Mouse (Mus musculus) urinary bladder, postnatal 25 days (tissue): ENCODE data around the gene Tprn.

Experiments used
- DNase-seq: peaks from one replicate; pipeline ENCODE4 v3.0.0; 2022; ENCODE audit warnings: low spot score

Tprn gene

DNA sequence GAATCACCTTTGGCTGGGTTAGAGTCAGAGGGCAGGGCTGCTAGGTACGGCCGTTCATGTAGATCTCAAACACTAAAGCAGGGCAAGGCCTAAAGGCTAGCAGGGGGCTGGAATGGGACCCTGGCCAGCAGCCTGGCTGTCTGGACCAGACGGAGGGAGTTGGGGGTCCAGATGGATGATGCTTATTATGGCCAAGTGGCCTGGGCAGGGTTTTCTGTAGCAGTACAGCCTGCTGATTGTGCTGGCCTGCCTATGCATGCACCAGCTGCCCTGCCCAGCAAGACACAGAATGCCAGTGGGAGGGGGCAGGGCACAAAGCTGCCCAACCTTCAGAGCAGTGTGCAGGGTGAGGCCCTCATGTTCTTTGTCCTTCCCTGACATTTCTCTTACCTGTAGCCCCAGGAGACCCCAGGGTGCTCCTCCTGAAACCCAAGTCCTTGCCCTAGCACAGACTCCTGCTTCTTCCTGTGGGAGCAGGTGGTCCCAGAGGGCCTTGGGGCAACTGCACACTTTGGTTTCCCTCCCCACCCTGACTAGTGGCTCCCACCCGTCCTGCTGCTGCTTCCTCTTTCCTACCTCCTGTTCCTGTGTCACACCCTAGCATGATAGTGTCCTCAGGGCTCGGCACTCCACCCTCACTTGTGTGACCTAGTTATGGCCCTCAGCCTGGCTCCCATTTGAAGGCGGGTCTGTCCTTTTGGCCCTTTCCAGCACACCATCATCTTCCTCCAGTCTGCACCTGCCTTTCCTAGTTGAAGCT lies 3.7 kb downstream of the Tprn start:
- peak; percentile 46 for DNase-seq

DNA sequence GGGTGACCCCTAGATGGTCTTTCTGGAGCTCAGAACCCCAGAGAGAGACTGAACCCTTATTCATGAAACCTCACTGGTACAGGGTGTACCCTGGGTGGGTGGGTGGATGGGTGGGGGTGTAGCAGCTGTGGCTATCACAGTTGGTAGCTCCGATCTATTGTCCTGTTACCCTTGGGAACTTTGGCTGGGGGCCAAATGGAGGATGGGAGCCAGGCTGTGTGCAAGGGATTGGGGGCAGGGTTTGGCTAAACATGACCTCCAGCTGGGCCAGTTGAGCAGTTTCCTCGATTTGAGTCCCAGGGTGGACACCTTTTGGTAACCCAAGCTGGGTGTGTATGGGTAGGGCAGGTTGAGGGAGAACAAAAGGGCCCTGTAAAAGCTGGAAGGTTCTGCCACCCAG lies 4.3 kb downstream of the Tprn start:
- DNase-seq: peak; percentile 28

DNA sequence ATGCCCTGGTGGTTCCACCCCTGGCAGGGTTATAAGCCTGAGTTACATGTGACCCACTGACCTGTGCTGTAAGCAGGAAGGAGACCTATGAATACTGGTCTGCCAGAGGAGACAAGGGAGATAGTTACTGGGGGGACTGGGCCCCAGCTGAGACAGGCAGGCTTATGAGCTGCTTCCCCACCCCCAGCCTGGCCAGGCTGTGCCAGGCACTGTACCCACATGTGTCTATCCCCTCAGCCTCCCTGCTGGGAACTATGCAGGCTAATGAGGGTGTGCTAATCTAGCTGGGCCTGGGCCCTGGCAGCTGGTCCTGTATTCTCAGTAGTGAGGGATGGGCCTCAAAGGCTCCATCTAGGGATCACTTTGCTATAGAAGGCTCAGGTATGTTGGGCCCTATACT lies 4.8 kb downstream of the Tprn start:
- no peak for DNase-seq

GRCm38 (mm10) chr2:25267746-25268309 lies 5.4 kb downstream of the Tprn start:
- DNase-seq: no peak

GRCm38 (mm10) chr2:25271827-25272511 lies 9.6 kb downstream of the Tprn start, which contains the start of the genes Ssna1 and Anapc2:
Gene Ssna1, minus strand, starts transcription at chr2:25272438.
Gene Anapc2, plus strand, starts transcription at chr2:25272478.
- peak; percentile 99 for DNase-seq

DNA sequence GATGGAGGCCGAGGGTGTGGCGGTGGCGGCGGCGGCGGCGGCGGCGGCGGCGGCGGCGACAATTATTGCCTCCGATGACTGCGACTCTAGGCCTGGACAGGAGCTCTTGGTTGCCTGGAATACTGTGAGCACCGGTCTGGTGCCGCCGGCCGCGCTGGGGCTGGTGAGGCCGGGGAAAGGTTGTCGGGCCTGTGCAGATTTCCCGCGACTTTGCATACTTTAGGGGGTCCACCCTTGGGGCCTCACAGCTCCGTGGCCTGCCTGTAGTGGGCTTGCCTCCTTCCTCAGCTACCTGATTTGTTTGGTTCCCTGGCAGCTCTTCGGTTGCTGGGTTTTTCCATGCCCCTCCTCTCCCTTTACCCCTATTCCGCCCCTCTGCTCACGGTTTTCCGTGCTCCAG lies 10.1 kb downstream of the Tprn start:
- no peak for DNase-seq

- no peak for DNase-seq
These were observed 10.6 kb downstream of the Tprn start for GRCm38 (mm10) chr2:25273010-25273409.

DNA sequence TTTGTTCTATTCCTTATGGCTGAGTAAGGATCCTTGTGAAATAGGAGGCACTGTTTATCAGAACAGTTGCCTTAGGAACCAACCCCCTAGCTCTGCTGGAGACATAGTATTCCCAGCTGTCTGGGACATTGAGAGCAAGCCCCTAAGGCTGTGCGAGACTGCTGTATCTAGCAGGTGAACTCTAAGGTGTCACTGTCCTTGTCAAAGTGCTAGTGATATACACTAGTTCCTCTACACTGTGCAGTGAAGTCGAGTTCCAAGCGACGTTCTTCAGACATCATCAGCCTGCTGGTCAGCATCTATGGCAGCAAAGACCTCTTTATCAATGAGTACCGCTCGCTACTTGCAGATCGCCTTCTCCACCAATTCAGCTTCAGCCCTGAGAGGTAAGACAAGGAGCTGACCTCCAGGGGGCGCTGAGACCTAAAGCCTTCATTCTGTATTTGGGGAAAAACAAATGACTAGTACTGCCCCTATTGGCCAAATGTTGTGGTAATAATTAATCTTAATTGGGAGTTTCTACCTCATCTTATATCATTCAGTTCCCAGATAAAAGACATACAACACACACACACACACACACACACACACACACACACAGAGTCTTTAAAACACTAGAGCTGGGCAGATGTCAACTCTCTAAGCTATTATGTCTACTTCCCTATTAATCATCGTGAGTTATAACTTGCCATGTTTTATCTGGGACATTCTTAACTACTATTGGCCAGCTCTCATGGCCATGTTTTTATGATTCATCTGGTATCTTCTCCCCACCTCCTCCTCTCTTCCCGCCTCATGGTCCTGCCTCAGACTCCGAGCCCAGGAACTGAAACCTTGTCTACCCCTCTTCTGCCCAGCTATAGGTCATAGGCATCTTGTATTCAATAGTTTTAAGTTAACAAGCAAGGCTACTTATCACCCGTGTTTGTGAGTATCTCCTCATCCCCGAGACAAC lies 16.8 kb downstream of the Tprn start:
- peak; percentile 84 for DNase-seq

- DNase-seq: no peak
These were observed 23.1 kb downstream of the Tprn start for GRCm38 (mm10) chr2:25285551-25285950.

- no peak for DNase-seq
These were observed 23.9 kb downstream of the Tprn start for GRCm38 (mm10) chr2:25286314-25286713.

DNA sequence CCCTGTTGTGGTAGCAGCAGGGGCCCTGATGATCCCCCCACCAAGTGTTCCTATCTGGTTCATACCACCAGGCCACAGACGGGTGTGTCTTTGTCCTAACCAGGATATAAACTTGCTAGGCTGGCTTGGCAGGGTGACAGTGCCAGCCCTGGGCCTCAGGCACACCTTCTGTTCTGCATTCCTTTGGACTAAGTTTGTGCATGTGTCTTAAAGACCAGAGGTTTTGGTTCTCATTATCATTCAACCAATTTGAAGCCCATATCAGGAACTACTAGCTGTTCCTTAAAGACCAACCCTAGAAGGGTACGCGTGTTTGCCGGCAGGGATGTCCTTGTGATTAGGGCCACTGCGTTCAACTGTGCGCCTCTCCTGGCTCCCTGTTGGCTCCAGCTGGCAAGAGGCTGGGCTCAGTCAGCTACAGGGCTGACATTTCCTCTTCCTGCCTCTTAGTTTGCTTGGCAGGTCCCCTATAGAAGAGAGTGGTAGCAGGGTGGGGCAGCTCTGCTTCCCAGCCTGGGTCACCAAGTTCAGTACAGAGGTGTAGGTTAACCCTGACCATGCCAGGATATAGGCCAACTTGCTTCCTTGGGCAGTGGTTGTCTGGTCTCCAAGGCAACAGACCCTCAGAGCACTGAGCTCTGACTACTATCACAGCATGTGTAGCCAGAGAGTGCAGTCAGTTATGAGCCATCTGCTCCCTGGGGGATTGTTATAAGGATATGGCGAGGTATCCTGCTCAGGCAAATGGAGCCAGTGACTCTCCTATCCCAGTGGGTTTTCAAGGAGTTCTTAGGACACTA lies 24.6 kb downstream of the Tprn start:
- DNase-seq: peak; percentile 59

DNA sequence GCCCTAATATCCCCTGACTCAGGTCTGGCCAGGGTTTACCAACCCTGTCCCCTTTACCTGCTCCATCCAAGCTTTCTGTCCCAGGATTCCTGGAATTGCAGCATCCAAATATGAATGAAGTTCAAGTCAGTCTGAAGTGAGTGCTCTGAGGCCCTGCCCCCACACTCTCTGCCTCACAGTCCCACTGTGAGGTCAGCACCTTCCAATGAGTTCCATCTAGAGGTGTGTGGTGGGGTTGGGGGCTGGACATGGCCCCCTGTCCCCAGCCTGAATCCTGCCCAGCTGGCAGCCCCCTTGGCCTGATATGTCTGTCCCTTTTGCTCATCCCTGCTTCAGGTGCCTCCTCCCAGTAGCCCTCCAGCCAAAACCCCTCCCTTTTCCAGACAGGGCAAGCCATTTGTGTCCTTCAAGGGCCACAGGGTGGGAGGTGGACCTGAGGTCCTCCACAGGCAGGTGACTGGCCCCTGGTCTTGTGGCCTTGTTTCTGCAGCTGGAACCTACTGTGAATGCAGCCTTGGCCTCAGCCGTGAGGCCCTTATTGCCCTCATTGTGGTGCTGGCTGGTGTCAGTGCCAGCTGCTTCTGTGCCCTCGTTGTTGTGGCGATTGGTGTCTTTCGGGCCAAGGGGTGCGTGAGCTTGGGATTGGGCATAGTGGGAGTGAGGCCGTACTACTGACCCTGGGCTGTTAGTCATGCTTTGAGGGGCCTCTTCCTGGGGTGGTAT lies 25.7 kb downstream of the Tprn start, which contains the start of gene Tmem210:
Gene Tmem210 (plus strand): TSS at position 219 of the 723 bp plus-strand sequence.
- DNase-seq: no peak

- DNase-seq: no peak
These were observed 26.4 kb downstream of the Tprn start for GRCm38 (mm10) chr2:25288734-25289345.

GRCm38 (mm10) chr2:25289651-25290050 lies 27.2 kb downstream of the Tprn start, which contains the start of gene Lrrc26:
Gene Lrrc26, plus strand, starts transcription at chr2:25289915.
- DNase-seq: no peak

- DNase-seq: no peak
These were observed 27.8 kb downstream of the Tprn start for GRCm38 (mm10) chr2:25290101-25290815.

DNA sequence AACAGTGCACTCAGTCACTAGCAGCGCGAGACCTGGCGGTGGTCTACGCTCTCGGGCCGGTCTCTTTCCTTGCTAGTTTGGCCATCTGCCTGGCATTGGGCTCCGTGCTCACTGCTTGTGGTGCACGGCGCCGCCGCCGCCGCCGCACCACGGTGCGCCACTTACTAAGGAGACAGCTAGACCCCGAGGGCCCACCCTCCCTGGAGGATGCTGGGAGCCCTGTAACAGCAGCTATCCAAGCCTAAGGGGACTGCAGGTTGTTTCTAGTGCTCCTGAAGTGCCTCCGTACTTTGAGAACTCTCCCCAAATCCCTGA lies 28.4 kb downstream of the Tprn start:
- no peak for DNase-seq

DNA sequence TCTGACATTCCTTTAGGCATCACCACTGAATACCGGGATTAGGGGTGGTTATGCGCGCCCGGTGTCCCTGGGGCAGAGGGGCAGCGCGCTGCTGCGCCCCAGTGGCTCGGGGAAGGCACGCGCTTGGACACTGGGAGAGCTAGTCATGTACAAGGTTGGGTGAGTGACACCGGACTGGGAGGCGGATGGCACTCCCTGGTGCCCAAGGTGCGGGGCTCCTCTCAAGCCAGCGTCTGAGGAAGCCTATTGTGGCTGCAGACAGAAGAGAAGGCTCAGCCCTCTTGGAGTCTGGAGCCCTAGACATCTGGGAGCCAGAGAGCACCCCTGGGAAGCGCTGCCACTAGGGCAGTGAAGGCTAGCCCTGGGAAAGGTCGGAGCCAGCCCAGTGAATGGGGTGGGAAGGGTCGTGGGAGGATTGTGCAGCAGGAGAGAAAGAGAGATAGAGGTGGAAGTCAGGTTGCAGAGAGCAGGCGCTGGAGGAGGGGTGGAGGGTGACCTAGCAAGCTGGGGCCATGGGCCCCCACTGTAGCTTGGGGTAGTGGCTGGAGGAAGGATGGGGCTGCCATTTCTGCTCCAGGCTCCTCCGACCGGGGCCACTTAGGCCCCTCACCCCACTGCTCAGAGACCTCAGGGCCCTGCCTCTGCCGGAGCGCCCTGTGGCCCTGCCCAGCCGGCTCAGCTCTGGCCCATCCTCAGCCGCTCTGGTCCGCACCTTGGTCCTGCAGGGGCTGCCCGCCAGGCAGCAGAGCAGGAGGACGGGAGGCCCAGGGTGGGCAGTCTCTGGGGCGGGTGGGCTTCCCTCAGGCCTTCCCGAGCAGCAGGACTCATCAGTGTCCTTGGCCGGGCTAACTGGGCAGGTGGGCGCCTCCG lies 29.0 kb downstream of the Tprn start:
- no peak for DNase-seq

GRCm38 (mm10) chr2:25292054-25292544 lies 29.7 kb downstream of the Tprn start:
- DNase-seq: no peak
